Mouse (Mus musculus) left cerebral cortex, adult 2 months (tissue): ENCODE results near the gene Vmn1r39. TPM values are rescaled to one million over a fixed set of nuclear protein-coding genes. Genes with fewer than 3 reads are reported as not detected.
"Not testable (repeated sequence)": the region's sequence is repeated elsewhere in the genome, so short reads cannot be mapped to it uniquely, and the experiment has no call there.

Experiments
- DNase-seq, 2 experiments: peaks; one replicate each; pipeline ENCODE4 v3.0.0; 2021 to 2022; ENCODE audit warnings: low spot score in 2 of 2, mixed read lengths in 1 of 2; ENCODE audit errors: extremely low spot score in 1 of 2
- H3K27ac ChIP-seq: fragments of 200-600 bp; 2 replicates; pipeline ENCODE4 v1.8.1; 2022
- H3K4me3 ChIP-seq: fragments of 200-600 bp; 2 replicates; pipeline ENCODE4 v1.8.1; 2022
- CTCF ChIP-seq: fragments of 200-600 bp; IDR thresholded peaks from 2 replicates; pipeline ENCODE4 v1.8.1; 2022; ENCODE audit warnings: antibody characterized with exemption, mild to moderate bottlenecking, moderate library complexity
- intact Hi-C: fragments of 180-260 bp; cut with DNase I; formaldehyde crosslinking; loops from one replicate; pipeline ENCODE4 v1.15.1; 2025
- long read RNA-seq, 2 experiments: library from polyadenylated mRNA; stranded (forward); transcript quantifications; one replicate each; pipeline ENCODE4 v2.0.0; 2021; ENCODE audit warnings: borderline mapping rate in 2 of 2
- total RNA-seq, 2 experiments: library from RNA; stranded (reverse); gene quantifications; 2 replicates each; pipeline ENCODE4 v1.2.3; 2021

The Vmn1r39 gene
- total RNA-seq: not detected
- long read RNA-seq, experiment 1: 0 reads
- long read RNA-seq, experiment 2: 0 reads

GRCm38 (mm10) chr6:66810509-66810908 is at the start of gene Vmn1r39:
Gene Vmn1r39 (minus strand): TSS chr6:66810609.
- TF ChIP-seq CTCF: no peak
- Histone ChIP-seq H3K4me3 (no peak within 1 kb of the TSS), H3K27ac (no peak within 1 kb of the TSS)
- DNase-seq: no peak
- intact Hi-C loops: no loop called here

GRCm38 (mm10) chr6:66859391-66859790 is 49.0 kb upstream of the Vmn1r39 start:
- Histone ChIP-seq H3K27ac (no peak overlapping the region), H3K4me3 (no peak overlapping the region)
- no peak for TF ChIP-seq CTCF
- intact Hi-C loops: no loop called here
- no peak for DNase-seq

DNA sequence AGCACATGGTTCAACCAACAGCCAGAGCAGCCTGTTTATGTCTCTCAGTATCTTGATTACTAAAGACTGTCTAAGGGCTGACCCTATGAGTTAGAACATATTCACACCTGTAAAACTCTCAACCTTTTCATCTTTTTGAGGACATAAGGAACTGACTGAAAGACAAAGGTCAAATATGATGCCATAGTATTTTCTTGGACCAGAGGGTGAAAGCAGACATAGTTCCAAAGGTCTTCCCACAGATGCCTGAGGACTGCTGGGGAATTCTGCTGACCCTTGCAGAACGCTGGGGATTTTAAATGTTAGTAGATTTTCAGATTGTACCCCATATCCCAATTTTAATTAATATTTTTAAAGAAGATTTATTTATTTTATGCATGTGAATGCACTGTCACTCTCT is 47.9 kb upstream of the Vmn1r39 start:
- no peak for TF ChIP-seq CTCF
- intact Hi-C loops: no loop called here
- no peak for DNase-seq
- Histone ChIP-seq H3K27ac (no peak overlapping the region), H3K4me3 (no peak overlapping the region)

- DNase-seq: no peak
- intact Hi-C loops: no loop called here
- no peak for TF ChIP-seq CTCF
- no peak overlapping the region for H3K27ac ChIP-seq
- H3K4me3 ChIP-seq: no peak overlapping the region
Observed at GRCm38 (mm10) chr6:66856236-66856635, 45.8 kb upstream of the Vmn1r39 start.

- intact Hi-C loops: no loop called here
Observed at GRCm38 (mm10) chr6:66848936-66849335, 38.5 kb upstream of the Vmn1r39 start.

GRCm38 (mm10) chr6:66840631-66841030 is 30.2 kb upstream of the Vmn1r39 start:
- peak; percentile 58 for TF ChIP-seq CTCF
- intact Hi-C loops: loop anchor here (1.0 to 5.0 kb wide), 4 partner anchors 114 to 318 kb away; partner anchors contain the start of gene Gadd45a
- H3K4me3 ChIP-seq, H3K27ac ChIP-seq: not testable (repeated sequence)
- peak; percentile 20 to 33 for DNase-seq

More at GRCm38 (mm10) chr6:66848936-66849335, 38.5 kb upstream of the Vmn1r39 start:
- DNase-seq: no peak
- H3K4me3 ChIP-seq: no peak overlapping the region
- no peak overlapping the region for H3K27ac ChIP-seq
- TF ChIP-seq CTCF: no peak

DNA sequence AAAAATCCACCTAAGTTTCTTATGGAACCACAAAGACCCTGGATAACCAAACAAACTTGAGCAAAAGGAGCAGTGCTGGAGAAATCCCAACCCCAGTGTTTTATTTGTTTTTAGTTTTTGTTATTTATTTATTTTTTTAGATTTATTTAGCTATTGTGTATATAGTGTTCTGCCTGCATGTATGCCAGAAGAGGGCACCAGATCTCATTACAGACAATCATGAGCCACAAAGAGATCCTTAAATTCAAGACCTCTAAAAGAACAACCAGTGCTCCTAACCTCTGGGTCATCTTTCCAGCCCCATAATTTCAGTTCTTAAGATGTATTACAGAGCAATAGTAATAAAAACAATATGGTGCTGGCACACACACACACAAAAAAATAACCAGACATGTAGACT is 26.5 kb upstream of the Vmn1r39 start:
- intact Hi-C loops: no loop called here
- TF ChIP-seq CTCF: peak; percentile 44
- no peak for DNase-seq
- Histone ChIP-seq H3K4me3 (no peak overlapping the region), H3K27ac (no peak overlapping the region)

GRCm38 (mm10) chr6:66806311-66806710 is 4.1 kb downstream of the Vmn1r39 start:
- Histone ChIP-seq H3K4me3 (no peak overlapping the region), H3K27ac (no peak overlapping the region)
- no peak for DNase-seq
- intact Hi-C loops: no loop called here
- no peak for TF ChIP-seq CTCF

GRCm38 (mm10) chr6:66805713-66806112 is 4.7 kb downstream of the Vmn1r39 start:
- DNase-seq: no peak
- intact Hi-C loops: no loop called here
- Histone ChIP-seq H3K4me3 (no peak overlapping the region), H3K27ac (no peak overlapping the region)
- TF ChIP-seq CTCF: no peak

DNA sequence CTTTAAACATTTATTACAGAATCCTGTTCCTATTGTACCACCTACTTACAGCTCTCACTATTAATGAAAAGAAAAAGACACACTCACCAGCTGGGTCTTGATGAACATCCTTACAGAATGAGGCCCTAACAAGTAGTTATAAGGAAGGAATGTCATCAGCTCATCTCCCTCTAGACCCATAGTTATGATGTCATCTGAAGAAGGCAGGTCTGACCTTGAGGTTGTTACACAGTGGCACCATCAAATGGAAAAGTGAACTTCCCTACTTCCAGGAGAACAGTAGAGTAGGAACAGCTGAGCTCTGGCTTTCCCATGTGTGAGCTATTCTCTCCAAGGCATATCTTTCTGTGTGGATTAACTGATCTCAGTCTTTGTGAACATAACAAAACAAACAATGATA is 27.9 kb downstream of the Vmn1r39 start, which contains the start of gene Vmn1r38:
Gene Vmn1r38 (minus strand): TSS at position 101 of the 400 bp plus-strand sequence.
- DNase-seq, H3K4me3 ChIP-seq, intact Hi-C loops, H3K27ac ChIP-seq: not testable (repeated sequence)

Other genes with a start within 250 kb of the Vmn1r39 start
- not detected for gene Vmn1r33, start 192.3 kb downstream of the Vmn1r39 start, total RNA-seq
- not detected for gene Vmn1r34, start 166.7 kb downstream of the Vmn1r39 start, total RNA-seq
- gene Vmn1r35, start 124.7 kb downstream of the Vmn1r39 start, total RNA-seq: not detected
- not detected for gene Vmn1r36, start 91.4 kb downstream of the Vmn1r39 start, total RNA-seq
- not detected for gene Vmn1r37, start 81.2 kb downstream of the Vmn1r39 start, total RNA-seq
- gene Vmn1r38, start 28.0 kb downstream of the Vmn1r39 start, total RNA-seq: not detected
- 10 to 100 TPM; 55.2 to 59.3 TPM for gene Gng12, start 85.8 kb upstream of the Vmn1r39 start, total RNA-seq
- 10 to 100 TPM; 11.5 to 12.7 TPM for gene Gadd45a, start 226.8 kb upstream of the Vmn1r39 start, total RNA-seq